Mouse (Mus musculus) kidney, embryonic 14.5 days (tissue): ENCODE measurements around the gene Yars2. TPM values are rescaled to one million over a fixed set of nuclear protein-coding genes. Genes with fewer than 3 reads are reported as not detected.
A peak's percentile ranks its signal among the peaks of the same experiment; 100 is the strongest.

Experiments used
- ATAC-seq: fragments of 200-750 bp; cut with Nextera tagmentation; 2 replicates; pipeline ENCODE4 v1.8.0; 2017; ENCODE audit warnings: moderate number of reproducible peaks, mild to moderate bottlenecking, moderate TSS enrichment, moderate library complexity; ENCODE audit not compliant: low FRiP score, low TSS enrichment
- H3K27ac ChIP-seq: fragments of 300-500 bp; sonication (generic); 2 replicates; pipeline ENCODE4 v1.5.1; 2014; ENCODE audit warnings: low read depth, mild to moderate bottlenecking, low read length, moderate library complexity, mixed read lengths
- H3K27me3 ChIP-seq: fragments of 300-500 bp; sonication (generic); 2 replicates; pipeline ENCODE4 v1.6.1; 2014; ENCODE audit warnings: mild to moderate bottlenecking, low read length; ENCODE audit not compliant: control insufficient read depth, insufficient read depth
- H3K36me3 ChIP-seq: fragments of 300-500 bp; sonication (generic); 2 replicates; pipeline ENCODE4 v1.6.1; 2014; ENCODE audit warnings: low read length, mixed read lengths; ENCODE audit not compliant: control insufficient read depth, insufficient read depth
- H3K4me1 ChIP-seq: fragments of 300-500 bp; sonication (generic); 2 replicates; pipeline ENCODE4 v1.6.1; 2014; ENCODE audit warnings: low read length, mixed read lengths; ENCODE audit not compliant: control insufficient read depth, insufficient read depth
- H3K4me2 ChIP-seq: fragments of 300-500 bp; sonication (generic); replicated peaks from 2 replicates; pipeline ENCODE4 v1.6.1; 2014; ENCODE audit warnings: low read depth, mild to moderate bottlenecking, low read length
- H3K4me3 ChIP-seq: fragments of 300-500 bp; sonication (generic); 2 replicates; pipeline ENCODE4 v1.5.1; 2014; ENCODE audit warnings: mild to moderate bottlenecking, low read length
- H3K9ac ChIP-seq: fragments of 300-500 bp; sonication (generic); 2 replicates; pipeline ENCODE4 v1.6.1; 2014; ENCODE audit warnings: low read depth, mild to moderate bottlenecking, low read length, moderate library complexity
- H3K9me3 ChIP-seq: fragments of 300-500 bp; sonication (generic); 2 replicates; pipeline ENCODE4 v1.6.1; 2016; ENCODE audit warnings: low read length; ENCODE audit not compliant: control insufficient read depth
- WGBS: fragments of 180-500 bp; shearing (Covaris S2); extraction: QIAGEN DNeasy Blood & Tissue Kit; methylation state at CpG from one replicate; pipeline ENCODE4 v1.1.7; 2014; 5-methylcytosine and 5-hydroxymethylcytosine counted together
- polyA plus RNA-seq: library from polyadenylated mRNA; unstranded; fragments of >200 nt; fragmentation: Nextera tagmentation; extraction: Ambion mirVana; gene quantifications from 2 replicates; pipeline ENCODE4 v1.2.1, GENCODE M21; 2014

Gene Yars2
- polyA plus RNA-seq = 46.0 and 52.0 TPM in 2 replicates

DNA sequence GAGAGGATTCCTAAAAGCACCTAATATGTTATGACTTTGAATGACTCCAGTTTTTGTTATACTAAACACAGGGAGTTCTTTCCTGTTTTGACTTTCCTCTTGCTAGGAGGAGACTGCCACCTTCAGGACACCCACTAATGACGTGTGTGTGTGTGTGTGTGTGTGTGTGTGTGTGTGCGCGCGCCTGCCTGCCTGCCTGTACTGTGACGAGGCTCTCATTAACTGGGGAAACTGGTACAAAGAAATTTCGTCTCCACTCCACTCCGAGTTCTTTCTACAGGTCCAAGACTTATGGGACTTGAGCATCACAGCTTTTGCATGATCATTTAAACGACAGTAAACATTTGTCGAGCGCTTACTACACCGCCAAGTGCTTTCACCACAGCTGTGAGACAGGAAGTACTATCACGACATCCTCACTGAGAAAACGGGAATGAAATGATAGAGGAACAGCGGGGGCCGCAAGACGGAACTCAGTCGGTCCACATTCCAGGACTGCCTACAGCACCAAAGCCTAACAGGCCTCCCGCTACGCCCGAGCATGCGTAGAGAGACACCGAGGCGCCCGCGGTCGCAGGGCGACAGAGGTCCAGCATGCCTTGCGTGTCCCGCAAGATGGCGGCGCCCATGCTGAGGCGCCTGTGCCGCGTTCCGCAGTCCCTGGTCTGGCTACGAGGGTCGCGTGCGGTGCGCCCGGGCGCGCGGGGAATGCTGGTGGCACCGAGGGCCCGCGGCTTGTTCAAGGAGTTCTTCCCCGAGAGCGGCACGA is at the start of gene Yars2:
Yars2 (plus strand) TSS at position 597 of the 769 bp plus-strand sequence.
- Histone ChIP-seq H3K27ac (peak within 1 kb of the TSS; percentile 95), H3K27me3 (no peaks in the 10 kb centered on the region), H3K4me3 (peak within 1 kb of the TSS; percentile 97), H3K9ac (peak within 1 kb of the TSS; percentile 91), H3K36me3 (peaks cover 17% of the 10 kb centered on the region; the same call in 1 of the 2 replicates), H3K9me3 (no peaks in the 10 kb centered on the region), H3K4me2 (peak within 1 kb of the TSS; percentile 74), H3K4me1 (peaks cover 16% of the 10 kb centered on the region)
- under 1% methylated on average over 40 of the region's 50 CpGs for WGBS
- peak; percentile 98 for ATAC-seq

DNA sequence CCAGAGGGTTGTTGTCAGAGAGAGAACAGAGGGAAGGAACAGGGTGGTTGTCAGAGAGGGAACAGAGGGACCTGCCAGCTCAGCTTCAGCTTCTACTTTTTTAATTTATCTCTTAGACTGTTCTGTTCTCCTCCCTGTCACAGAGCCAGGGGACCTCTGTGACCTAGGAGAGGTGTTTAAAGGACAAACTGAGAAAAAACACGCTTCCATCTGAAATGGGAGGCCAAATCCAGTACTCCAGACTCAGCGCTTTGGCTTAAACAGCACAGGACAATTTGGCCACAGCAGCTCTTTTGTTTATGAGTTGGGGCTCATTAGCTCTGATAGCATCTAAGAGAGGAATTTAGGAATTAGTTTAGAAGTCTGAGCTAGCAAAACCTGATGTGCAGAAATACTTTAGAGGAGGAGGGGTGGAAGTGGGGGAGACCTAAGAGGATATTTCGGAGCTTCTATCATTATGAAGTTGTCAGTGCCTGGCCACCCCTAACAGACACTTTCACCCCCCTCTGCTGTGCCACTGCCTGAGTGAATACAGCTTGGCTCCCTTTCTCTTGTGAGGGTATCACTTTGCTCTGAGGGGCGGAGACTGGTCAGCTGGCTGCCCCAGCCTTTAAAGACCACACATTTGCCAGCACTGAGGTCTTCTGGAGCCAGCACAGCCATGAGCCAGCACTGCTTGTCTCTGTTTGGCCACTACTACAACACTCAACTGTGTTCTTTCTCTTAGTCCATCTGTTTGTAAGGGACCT is 49.3 kb upstream of the Yars2 start:
- H3K9me3 ChIP-seq = no peaks in the 10 kb centered on the region
- H3K36me3 ChIP-seq = no peaks in the 10 kb centered on the region
- no peak overlapping the region for H3K9ac ChIP-seq
- ATAC-seq = peak; percentile 95
- no peak overlapping the region for H3K4me3 ChIP-seq
- WGBS = 13% methylated on average over 4 of the region's 4 CpGs
- H3K4me1 ChIP-seq = 0 out of 2 replicates have a peak, but pooled peaks cover 3% of the 10 kb centered on the region
- H3K27ac ChIP-seq = no peak overlapping the region
- H3K4me2 ChIP-seq = no peak overlapping the region
- no peaks in the 10 kb centered on the region for H3K27me3 ChIP-seq

DNA sequence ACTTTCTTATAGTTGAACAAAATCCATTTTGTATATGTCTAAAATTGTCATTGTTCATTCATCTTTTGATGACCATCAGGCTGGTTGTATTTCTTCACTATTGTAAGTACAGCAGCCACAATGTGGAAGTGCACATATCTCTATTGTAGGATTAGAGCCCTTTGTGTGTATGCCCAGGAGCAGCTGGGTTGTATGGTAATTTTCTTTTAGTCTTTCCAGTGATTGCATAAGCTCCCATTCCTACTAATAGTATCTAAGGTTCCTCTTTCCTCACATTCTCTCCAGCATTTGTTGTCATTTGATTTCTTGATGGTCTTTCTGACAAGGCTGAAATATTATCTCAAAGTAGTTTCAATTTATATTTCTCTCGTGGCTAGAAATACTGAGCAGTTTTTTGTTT is 47.5 kb upstream of the Yars2 start:
- no peak overlapping the region for H3K9ac ChIP-seq
- no peak overlapping the region for H3K4me3 ChIP-seq
- ATAC-seq = no peak
- H3K4me2 ChIP-seq = no peak overlapping the region
- H3K9me3 ChIP-seq = no peaks in the 10 kb centered on the region
- H3K27ac ChIP-seq = no peak overlapping the region
- 0 out of 2 replicates have a peak, but pooled peaks cover 3% of the 10 kb centered on the region for H3K4me1 ChIP-seq
- WGBS = 51% methylated on average over 1 of the region's 1 CpGs
- no peaks in the 10 kb centered on the region for H3K36me3 ChIP-seq
- H3K27me3 ChIP-seq = no peaks in the 10 kb centered on the region

DNA sequence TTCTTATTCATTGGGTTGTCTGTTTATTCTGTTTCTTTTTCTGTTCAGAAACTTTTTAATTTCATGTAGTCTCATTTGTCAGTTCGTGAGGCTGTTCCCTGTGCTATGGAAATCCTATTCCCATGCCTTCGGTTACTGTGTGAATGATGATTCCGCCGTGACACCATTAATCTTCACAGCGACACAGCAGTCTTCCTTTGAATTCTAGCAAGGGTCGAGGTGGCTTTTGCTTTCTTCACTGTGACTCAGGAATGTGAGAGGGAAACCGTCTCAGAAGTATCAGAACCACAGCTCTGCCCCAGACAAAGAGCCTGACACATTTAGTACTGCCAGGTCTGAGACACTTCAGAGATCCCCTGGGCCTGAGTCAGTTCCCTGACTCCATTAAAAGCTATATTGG is 46.9 kb upstream of the Yars2 start:
- H3K36me3 ChIP-seq = no peaks in the 10 kb centered on the region
- no peak for ATAC-seq
- no peaks in the 10 kb centered on the region for H3K27me3 ChIP-seq
- 28% methylated on average over 7 of the region's 7 CpGs for WGBS
- H3K27ac ChIP-seq = no peak overlapping the region
- 0 out of 2 replicates have a peak, but pooled peaks cover 3% of the 10 kb centered on the region for H3K4me1 ChIP-seq
- no peaks in the 10 kb centered on the region for H3K9me3 ChIP-seq
- no peak overlapping the region for H3K4me2 ChIP-seq
- H3K4me3 ChIP-seq = no peak overlapping the region
- no peak overlapping the region for H3K9ac ChIP-seq

DNA sequence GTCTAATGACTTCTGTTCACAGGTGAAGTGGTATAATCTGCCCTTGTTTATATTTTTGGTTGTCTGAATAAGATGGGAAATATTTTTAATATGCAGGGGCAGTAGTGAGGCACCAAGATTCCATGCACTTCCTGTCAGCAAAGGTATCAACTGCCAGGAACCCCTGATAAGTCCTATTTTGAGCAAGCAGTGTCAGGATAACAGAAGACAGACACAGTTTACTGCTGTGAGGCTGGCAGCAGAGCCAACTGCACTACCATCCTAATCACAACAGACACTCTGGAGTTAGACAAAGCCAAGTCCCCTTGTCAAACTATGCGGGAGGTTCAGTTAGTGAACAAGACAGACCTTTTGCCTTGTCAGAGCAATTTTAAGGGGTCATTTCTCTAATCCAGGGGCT is 46.1 kb upstream of the Yars2 start:
- Histone ChIP-seq H3K9me3 (no peaks in the 10 kb centered on the region), H3K27ac (no peak overlapping the region), H3K4me3 (no peak overlapping the region), H3K9ac (no peak overlapping the region), H3K4me2 (no peak overlapping the region), H3K27me3 (no peaks in the 10 kb centered on the region), H3K4me1 (0 out of 2 replicates have a peak, but pooled peaks cover 3% of the 10 kb centered on the region), H3K36me3 (no peaks in the 10 kb centered on the region)
- no peak for ATAC-seq
- 73% methylated on average over 1 of the region's 1 CpGs for WGBS

DNA sequence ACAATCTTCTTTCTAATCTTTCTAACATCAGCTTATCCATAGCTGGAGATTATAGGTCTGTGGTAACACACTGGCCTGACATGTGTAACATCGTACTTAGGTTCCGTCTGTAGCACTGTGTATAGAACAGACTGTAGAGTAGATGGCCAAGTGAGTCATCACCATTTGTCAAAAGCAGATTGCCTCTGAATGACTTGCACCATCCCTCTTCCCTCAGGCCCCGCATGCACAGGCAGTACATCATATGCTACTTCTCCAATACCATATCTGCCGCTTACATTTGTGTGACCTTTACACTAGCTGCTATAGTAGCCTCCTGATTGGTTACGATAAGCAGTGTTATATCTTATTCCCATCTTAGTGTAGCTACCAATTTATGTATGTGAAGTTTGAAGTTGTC is 41.9 kb upstream of the Yars2 start:
- 92% methylated on average over 5 of the region's 5 CpGs for WGBS
- Histone ChIP-seq H3K36me3 (no peaks in the 10 kb centered on the region), H3K4me3 (no peak overlapping the region), H3K4me2 (no peak overlapping the region), H3K27me3 (no peaks in the 10 kb centered on the region), H3K9me3 (no peaks in the 10 kb centered on the region), H3K4me1 (no peaks in the 10 kb centered on the region), H3K9ac (no peak overlapping the region), H3K27ac (no peak overlapping the region)
- no peak for ATAC-seq

DNA sequence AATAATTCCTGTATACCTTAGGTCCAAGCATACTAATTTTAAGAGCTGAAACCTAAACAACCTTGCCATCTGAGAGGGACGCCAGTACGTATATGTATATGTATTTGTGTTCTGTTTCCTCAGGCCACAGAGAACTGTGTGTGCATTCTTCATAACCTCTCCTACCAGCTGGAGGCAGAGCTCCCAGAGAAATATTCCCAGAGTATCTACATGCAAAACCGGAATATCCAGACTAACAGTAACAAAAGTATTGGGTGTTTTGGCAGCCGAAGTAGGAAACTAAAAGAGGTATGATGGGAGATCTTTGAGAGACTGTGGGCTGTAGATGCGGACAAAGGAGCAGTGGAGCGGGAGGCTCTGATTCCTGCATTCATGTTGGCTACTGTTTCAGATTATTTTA is 41.3 kb upstream of the Yars2 start:
- 90% methylated on average over 6 of the region's 6 CpGs for WGBS
- H3K4me1 ChIP-seq = no peaks in the 10 kb centered on the region
- no peaks in the 10 kb centered on the region for H3K9me3 ChIP-seq
- no peak overlapping the region for H3K4me3 ChIP-seq
- H3K27ac ChIP-seq = no peak overlapping the region
- no peaks in the 10 kb centered on the region for H3K36me3 ChIP-seq
- H3K4me2 ChIP-seq = no peak overlapping the region
- H3K27me3 ChIP-seq = no peaks in the 10 kb centered on the region
- no peak overlapping the region for H3K9ac ChIP-seq
- no peak for ATAC-seq

DNA sequence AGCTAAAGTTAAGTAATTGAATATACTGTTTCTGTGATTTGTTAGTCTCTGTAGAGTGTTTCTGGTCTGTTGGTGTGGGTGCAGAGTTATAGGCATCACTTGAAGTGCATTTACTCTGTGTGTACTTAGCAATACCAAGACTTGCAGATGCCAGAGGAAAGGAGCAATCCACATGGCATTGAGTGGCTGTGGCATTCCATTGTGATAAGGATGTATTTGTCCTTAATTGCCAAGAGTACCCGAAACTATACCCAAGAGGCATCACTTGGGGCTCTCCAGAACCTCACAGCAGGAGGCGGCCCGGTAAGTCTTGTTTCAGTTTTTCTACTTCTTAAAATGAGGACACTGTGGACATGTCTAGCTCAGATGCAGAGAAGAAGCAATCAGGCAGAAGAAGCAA is 40.3 kb upstream of the Yars2 start:
- ATAC-seq = no peak
- H3K36me3 ChIP-seq = no peaks in the 10 kb centered on the region
- 94% methylated on average over 3 of the region's 3 CpGs for WGBS
- H3K4me3 ChIP-seq = no peak overlapping the region
- no peaks in the 10 kb centered on the region for H3K27me3 ChIP-seq
- H3K9ac ChIP-seq = no peak overlapping the region
- H3K27ac ChIP-seq = no peak overlapping the region
- H3K4me1 ChIP-seq = no peaks in the 10 kb centered on the region
- no peaks in the 10 kb centered on the region for H3K9me3 ChIP-seq
- no peak overlapping the region for H3K4me2 ChIP-seq

DNA sequence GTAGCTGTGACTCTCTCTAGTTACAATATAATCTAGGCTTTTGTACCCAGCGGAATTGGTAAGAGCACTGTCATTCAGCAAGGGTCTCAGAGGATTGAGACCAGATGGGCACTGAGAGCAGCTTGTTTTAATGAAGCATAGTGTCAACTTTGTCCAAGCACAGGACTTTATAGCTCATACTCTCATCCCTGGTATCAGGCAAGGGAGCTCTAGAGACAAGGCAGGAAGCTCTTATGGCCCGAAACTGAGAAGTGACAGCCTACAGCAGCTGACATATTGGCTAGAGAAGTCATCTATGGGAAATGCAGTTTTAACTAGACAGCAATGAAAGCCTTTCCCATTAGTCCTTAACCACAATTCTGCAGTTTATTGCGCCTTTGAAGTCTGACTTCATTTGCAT is 29.8 kb upstream of the Yars2 start:
- ATAC-seq = no peak
- no peaks in the 10 kb centered on the region for H3K4me1 ChIP-seq
- H3K9me3 ChIP-seq = no peaks in the 10 kb centered on the region
- no peak overlapping the region for H3K4me2 ChIP-seq
- no peaks in the 10 kb centered on the region for H3K27me3 ChIP-seq
- no peaks in the 10 kb centered on the region for H3K36me3 ChIP-seq
- no peak overlapping the region for H3K4me3 ChIP-seq
- H3K9ac ChIP-seq = no peak overlapping the region
- 36% methylated on average over 3 of the region's 3 CpGs for WGBS
- H3K27ac ChIP-seq = no peak overlapping the region
